Mouse (Mus musculus) olfactory bulb, adult 2 months (tissue): ENCODE results near the gene Zfp668.

Experiments used
- CTCF ChIP-seq: fragments of 200-500 bp; IDR thresholded peaks from 2 replicates; pipeline ENCODE4 v1.5.1; 2012; ENCODE audit warnings: low read depth, mild to moderate bottlenecking, low read length, moderate library complexity; ENCODE audit not compliant: insufficient read depth
- POLR2A ChIP-seq: fragments of 200-500 bp; IDR thresholded peaks from 2 replicates; pipeline ENCODE4 v1.6.1; 2012; ENCODE audit warnings: mild to moderate bottlenecking, low read depth, low read length, moderate library complexity; ENCODE audit not compliant: insufficient read depth

GRCm38 (mm10) chr7:127899997-127900396 is 23.4 kb upstream of the Zfp668 start:
- TF ChIP-seq CTCF = no peak
- no peak for TF ChIP-seq POLR2A
